Mouse (Mus musculus): ENCODE measurements around the gene Fthl17b. TPM values are rescaled to one million over a fixed set of nuclear protein-coding genes. Genes with fewer than 3 reads are reported as not detected.
"Not testable (repeated sequence)": the region's sequence is repeated elsewhere in the genome, so short reads cannot be mapped to it uniquely, and the experiment has no call there.

Fthl17b gene
- polyA plus RNA-seq (2014; fragmentation: Nextera tagmentation; extraction: Ambion mirVana): not detected in 2 replicates

DNA sequence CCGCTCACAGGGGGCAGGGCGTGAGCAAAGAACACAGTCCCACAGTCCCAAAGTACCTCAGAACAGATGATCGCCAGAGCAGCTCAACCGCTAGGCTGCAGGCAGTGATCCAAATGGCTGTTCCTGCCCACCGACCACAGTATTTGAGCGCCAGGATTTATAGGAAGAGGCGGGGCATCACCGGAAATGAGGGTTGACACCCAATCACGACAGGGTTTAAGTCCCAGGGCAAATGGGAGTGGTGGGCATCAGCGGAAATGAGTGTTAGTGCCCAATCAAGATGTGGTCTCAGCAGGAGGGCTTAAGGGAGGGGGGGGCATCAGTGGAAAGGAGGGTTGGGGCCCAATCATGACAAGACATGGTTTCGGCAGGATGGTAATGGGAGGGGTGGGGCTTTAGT is at the start of gene Fthl17b:
Gene Fthl17b (minus strand): TSS at position 101 of the 400 bp plus-strand sequence.
- not testable (repeated sequence) for H3K4me1 ChIP-seq (replicated peaks; ENCODE audit: control insufficient read depth, insufficient read depth, low read length); DNase-seq (ENCODE audit: low spot score); H3K27me3 ChIP-seq (ENCODE audit: control insufficient read depth, insufficient read depth, low read length); H3K9ac ChIP-seq (ENCODE audit: low read length); H3K9me3 ChIP-seq (ENCODE audit: control insufficient read depth, low read length); H3K4me2 ChIP-seq (ENCODE audit: low read depth, low read length, severe bottlenecking); H3K36me3 ChIP-seq (ENCODE audit: control insufficient read depth, insufficient read depth, low read length); H3K27ac ChIP-seq (ENCODE audit: low read depth, low read length); ATAC-seq (replicated peaks; ENCODE audit: low FRiP score); H3K4me3 ChIP-seq (ENCODE audit: low read depth, low read length)
- WGBS: 99% methylated on average over 4 of the region's 11 CpGs

DNA sequence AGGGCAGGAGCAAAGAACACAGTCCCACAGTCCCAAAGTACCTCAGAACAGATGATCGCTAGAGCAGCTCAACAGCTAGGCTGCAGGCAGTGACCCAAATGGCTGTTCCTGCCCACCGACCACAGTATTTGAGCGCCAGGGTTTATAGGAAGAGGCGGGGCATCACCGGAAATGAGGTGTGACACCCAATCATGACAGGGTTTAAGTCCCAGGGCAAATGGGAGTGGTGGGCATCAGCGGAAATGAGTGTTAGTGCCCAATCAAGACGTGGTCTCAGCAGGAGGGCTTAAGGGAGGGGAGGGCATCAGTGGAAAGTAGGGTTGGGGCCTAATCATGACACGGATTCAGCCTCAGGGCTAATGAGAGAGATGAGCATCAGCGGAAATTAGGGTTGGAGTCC is 23.9 kb upstream of the Fthl17b start, which contains the start of gene Fthl17d:
Gene Fthl17d (minus strand): TSS at position 101 of the 400 bp plus-strand sequence.
- not testable (repeated sequence) for ATAC-seq (replicated peaks; ENCODE audit: low FRiP score); H3K4me3 ChIP-seq (ENCODE audit: low read depth, low read length); H3K4me2 ChIP-seq (ENCODE audit: low read depth, low read length, severe bottlenecking); H3K9me3 ChIP-seq (ENCODE audit: control insufficient read depth, low read length); H3K4me1 ChIP-seq (replicated peaks; ENCODE audit: control insufficient read depth, insufficient read depth, low read length); H3K27ac ChIP-seq (ENCODE audit: low read depth, low read length); DNase-seq (ENCODE audit: low spot score); H3K27me3 ChIP-seq (ENCODE audit: control insufficient read depth, insufficient read depth, low read length); H3K36me3 ChIP-seq (ENCODE audit: control insufficient read depth, insufficient read depth, low read length); H3K9ac ChIP-seq (ENCODE audit: low read length)
- no CpG with 5 or more reads among the region's 9 CpGs for WGBS

DNA sequence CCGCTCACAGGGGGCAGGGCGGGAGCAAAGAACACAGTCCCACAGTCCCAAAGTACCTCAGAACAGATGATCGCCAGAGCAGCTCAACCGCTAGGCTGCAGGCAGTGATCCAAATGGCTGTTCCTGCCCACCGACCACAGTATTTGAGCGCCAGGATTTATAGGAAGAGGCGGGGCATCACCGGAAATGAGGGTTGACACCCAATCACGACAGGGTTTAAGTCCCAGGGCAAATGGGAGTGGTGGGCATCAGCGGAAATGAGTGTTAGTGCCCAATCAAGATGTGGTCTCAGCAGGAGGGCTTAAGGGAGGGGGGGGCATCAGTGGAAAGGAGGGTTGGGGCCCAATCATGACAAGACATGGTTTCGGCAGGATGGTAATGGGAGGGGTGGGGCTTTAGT is 13.7 kb upstream of the Fthl17b start, which contains the start of gene Fthl17c:
Gene Fthl17c (minus strand): TSS at position 101 of the 400 bp plus-strand sequence.
- not testable (repeated sequence) for ATAC-seq (replicated peaks; ENCODE audit: low FRiP score); H3K4me1 ChIP-seq (replicated peaks; ENCODE audit: control insufficient read depth, insufficient read depth, low read length)
- WGBS: no CpG with 5 or more reads among the region's 11 CpGs

DNA sequence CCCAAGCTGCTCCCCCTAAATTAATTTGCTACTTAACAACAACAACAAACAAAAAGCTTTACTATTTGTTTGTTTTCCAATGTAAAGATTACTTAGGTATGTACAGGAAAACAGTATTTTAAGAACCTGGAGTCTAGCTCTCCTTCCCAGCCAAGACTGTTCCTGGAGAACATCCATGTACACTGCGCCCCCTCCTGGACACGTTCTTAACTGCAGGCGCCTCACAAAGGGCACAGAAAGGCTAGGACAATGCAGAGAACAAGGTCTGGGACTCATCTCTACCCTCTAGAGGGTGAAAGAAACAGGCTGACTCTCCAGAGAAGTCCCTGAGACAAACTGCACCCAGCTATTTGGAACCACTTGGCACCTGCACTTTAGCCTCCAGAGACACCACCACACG is 1.8 kb upstream of the Fthl17b start:
- not testable (repeated sequence) for H3K4me3 ChIP-seq (ENCODE audit: low read depth, low read length); H3K9ac ChIP-seq (ENCODE audit: low read length); H3K4me1 ChIP-seq (replicated peaks; ENCODE audit: control insufficient read depth, insufficient read depth, low read length); H3K4me2 ChIP-seq (ENCODE audit: low read depth, low read length, severe bottlenecking); DNase-seq (ENCODE audit: low spot score); H3K27me3 ChIP-seq (ENCODE audit: control insufficient read depth, insufficient read depth, low read length); H3K36me3 ChIP-seq (ENCODE audit: control insufficient read depth, insufficient read depth, low read length); H3K27ac ChIP-seq (ENCODE audit: low read depth, low read length); ATAC-seq (replicated peaks; ENCODE audit: low FRiP score); H3K9me3 ChIP-seq (ENCODE audit: control insufficient read depth, low read length)
- 55% methylated on average over 4 of the region's 4 CpGs for WGBS

More for the DNA sequence above, 13.7 kb upstream of the Fthl17b start, which contains the start of gene Fthl17c:
- not testable (repeated sequence) for DNase-seq (ENCODE audit: low spot score); H3K4me2 ChIP-seq (ENCODE audit: low read depth, low read length, severe bottlenecking); H3K27me3 ChIP-seq (ENCODE audit: control insufficient read depth, insufficient read depth, low read length); H3K36me3 ChIP-seq (ENCODE audit: control insufficient read depth, insufficient read depth, low read length); H3K4me3 ChIP-seq (ENCODE audit: low read depth, low read length); H3K9me3 ChIP-seq (ENCODE audit: control insufficient read depth, low read length); H3K27ac ChIP-seq (ENCODE audit: low read depth, low read length); H3K9ac ChIP-seq (ENCODE audit: low read length)

DNA sequence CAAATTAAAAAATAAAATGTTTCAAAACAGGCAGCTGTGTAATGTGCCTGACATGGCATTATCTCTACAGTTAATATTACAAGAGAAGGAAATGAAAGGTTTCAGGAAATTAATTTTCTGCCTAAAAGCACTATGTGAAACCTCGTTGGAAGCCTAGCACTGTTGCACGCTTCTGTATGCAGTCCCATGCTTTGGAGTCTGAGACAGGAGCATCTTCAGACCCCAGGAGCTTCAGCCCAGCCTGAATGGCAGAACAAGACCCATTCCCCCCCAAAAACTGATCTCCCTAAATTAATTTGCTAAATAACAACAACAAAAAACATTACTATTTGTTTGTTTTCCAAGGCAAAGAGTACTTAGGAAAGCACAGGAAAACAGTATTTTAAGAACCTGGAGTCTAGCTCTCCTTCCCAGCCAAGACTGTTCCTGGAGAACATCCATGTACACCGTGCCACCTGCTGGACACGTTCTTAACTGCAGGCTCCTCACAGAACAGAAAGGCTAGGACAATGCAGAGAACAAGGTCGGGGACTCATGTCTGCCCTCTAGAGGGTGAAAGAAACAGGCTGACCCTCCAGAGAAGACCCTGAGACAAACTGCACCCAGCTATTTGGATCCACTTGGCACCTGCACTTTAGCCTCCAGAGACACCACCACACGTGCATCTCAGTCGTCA is 14.5 kb downstream of the Fthl17b start:
- not testable (repeated sequence) for H3K4me2 ChIP-seq (ENCODE audit: low read depth, low read length, severe bottlenecking); H3K27me3 ChIP-seq (ENCODE audit: control insufficient read depth, insufficient read depth, low read length); H3K4me1 ChIP-seq (replicated peaks; ENCODE audit: control insufficient read depth, insufficient read depth, low read length); H3K36me3 ChIP-seq (ENCODE audit: control insufficient read depth, insufficient read depth, low read length); H3K4me3 ChIP-seq (ENCODE audit: low read depth, low read length); H3K9ac ChIP-seq (ENCODE audit: low read length); H3K27ac ChIP-seq (ENCODE audit: low read depth, low read length); H3K9me3 ChIP-seq (ENCODE audit: control insufficient read depth, low read length)
- 20% methylated on average over 7 of the region's 7 CpGs for WGBS
- peak; percentile 66; the same call in 1 of the 2 replicates for ATAC-seq (replicated peaks; ENCODE audit: low FRiP score)
- DNase-seq (ENCODE audit: low spot score): peak; percentile 85

DNA sequence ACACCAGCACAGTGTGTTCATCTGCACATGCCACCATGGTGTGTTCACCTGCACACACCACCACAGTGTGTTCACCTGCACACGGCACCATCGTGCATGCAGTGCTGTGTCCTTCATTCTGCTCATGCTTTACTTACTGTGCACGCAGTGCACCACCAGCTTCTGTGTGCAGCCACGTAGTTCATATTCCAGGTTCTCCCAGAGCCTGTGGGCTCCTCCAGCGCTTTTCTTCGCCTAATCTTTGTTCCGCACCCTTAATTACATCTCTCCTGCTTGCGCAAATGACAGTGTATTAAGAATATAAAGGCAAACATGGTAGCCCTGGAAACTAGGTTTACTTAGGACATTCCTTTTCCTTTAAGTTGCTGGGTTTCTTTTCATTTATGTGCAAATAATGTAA is 18.7 kb downstream of the Fthl17b start:
- Histone ChIP-seq H3K9ac (ENCODE audit: low read length) (no peak overlapping the region), H3K27ac (ENCODE audit: low read depth, low read length) (no peak overlapping the region), H3K4me3 (ENCODE audit: low read depth, low read length) (no peak overlapping the region), H3K27me3 (ENCODE audit: control insufficient read depth, insufficient read depth, low read length) (no peaks in the 10 kb centered on the region), H3K4me2 (ENCODE audit: low read depth, low read length, severe bottlenecking) (no peak overlapping the region), H3K36me3 (ENCODE audit: control insufficient read depth, insufficient read depth, low read length) (no peaks in the 10 kb centered on the region), H3K9me3 (ENCODE audit: control insufficient read depth, low read length) (no peaks in the 10 kb centered on the region), H3K4me1 (replicated peaks; ENCODE audit: control insufficient read depth, insufficient read depth, low read length) (no peaks in the 10 kb centered on the region)
- 84% methylated on average over 8 of the region's 8 CpGs for WGBS
- DNase-seq (ENCODE audit: low spot score) (no peak), ATAC-seq (replicated peaks; ENCODE audit: low FRiP score) (no peak)

DNA sequence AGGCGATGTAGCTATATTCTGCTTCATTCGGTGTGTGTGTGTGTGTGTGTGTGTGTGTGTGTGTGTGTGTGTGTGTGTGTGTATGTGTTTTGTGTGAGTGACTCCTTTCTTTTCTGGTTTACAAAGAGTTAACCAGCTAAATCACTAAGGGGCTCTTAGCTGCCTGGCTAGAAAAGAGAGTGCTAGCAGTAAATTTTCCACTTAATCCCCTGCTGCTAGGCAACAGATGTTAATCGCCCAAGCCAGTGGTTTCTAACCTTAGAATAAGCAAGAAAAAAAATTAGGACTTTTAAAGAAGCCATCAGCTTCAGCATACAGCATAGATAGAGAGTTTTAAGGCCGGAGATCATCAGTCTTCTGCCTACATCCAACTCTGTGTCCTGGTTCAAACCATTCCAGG is 35.5 kb downstream of the Fthl17b start:
- no peak overlapping the region for H3K27ac ChIP-seq (ENCODE audit: low read depth, low read length)
- DNase-seq (ENCODE audit: low spot score) (no peak), ATAC-seq (replicated peaks; ENCODE audit: low FRiP score) (no peak)
- H3K4me3 ChIP-seq (ENCODE audit: low read depth, low read length): no peak overlapping the region
- H3K4me2 ChIP-seq (ENCODE audit: low read depth, low read length, severe bottlenecking): no peak overlapping the region
- H3K27me3 ChIP-seq (ENCODE audit: control insufficient read depth, insufficient read depth, low read length): no peaks in the 10 kb centered on the region
- H3K36me3 ChIP-seq (ENCODE audit: control insufficient read depth, insufficient read depth, low read length): no peaks in the 10 kb centered on the region
- 27% methylated on average over 4 of the region's 4 CpGs for WGBS
- H3K9me3 ChIP-seq (ENCODE audit: control insufficient read depth, low read length): no peaks in the 10 kb centered on the region
- no peak overlapping the region for H3K9ac ChIP-seq (ENCODE audit: low read length)
- H3K4me1 ChIP-seq (replicated peaks; ENCODE audit: control insufficient read depth, insufficient read depth, low read length): no peaks in the 10 kb centered on the region

DNA sequence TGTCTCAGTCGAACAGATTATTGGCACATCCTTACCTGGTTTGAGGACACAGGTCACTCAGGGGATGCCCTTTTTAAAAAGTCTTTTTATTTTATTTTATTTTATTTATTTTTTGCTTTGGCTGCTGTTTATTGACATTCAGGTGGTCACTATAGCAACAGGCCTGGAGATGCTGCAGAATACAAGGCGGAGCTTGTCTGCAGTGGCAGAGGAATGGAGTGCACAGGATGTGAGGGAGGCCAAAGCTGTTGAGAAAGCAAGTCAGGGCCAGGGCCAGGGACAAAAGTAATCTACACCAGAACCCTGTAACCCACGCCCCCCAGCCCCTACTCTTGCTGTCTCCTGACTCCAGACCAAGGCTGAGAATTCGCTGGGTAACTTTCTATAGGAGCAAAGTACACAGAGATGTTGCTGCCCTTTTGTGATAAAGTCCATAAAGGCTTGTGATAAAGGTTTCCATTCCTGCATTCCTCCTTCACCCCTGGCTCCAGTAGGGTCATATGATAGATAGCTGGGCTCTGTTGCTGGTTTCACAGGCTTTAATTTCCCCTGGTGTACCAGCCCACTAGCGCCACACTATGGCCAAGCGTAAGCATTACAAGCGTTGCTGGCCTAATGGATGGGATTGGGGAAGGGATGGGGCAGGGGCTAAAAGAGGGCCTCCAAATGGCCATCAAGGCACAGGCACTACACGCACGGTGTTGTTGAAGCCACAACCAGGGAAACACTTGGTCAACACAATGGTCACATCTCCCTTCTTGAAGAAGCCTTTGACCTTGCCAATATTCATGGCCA is 40.8 kb downstream of the Fthl17b start:
- Histone ChIP-seq H3K9ac (ENCODE audit: low read length) (no peak overlapping the region), H3K4me2 (ENCODE audit: low read depth, low read length, severe bottlenecking) (no peak overlapping the region), H3K9me3 (ENCODE audit: control insufficient read depth, low read length) (no peaks in the 10 kb centered on the region), H3K4me3 (ENCODE audit: low read depth, low read length) (no peak overlapping the region), H3K27me3 (ENCODE audit: control insufficient read depth, insufficient read depth, low read length) (no peaks in the 10 kb centered on the region), H3K36me3 (ENCODE audit: control insufficient read depth, insufficient read depth, low read length) (no peaks in the 10 kb centered on the region), H3K4me1 (replicated peaks; ENCODE audit: control insufficient read depth, insufficient read depth, low read length) (no peaks in the 10 kb centered on the region), H3K27ac (ENCODE audit: low read depth, low read length) (no peak overlapping the region)
- no peak for DNase-seq (ENCODE audit: low spot score)
- no peak for ATAC-seq (replicated peaks; ENCODE audit: low FRiP score)
- WGBS: 61% methylated on average over 9 of the region's 9 CpGs

Data from forebrain, embryonic 11.5 days (tissue).